Mouse (Mus musculus) v-Abl transformed pro-B cells (cell line): Measurements from ENCODE around the gene Slc38a3.

Experiments used
- in situ Hi-C, 2 experiments: fragments of 400-800 bp; cut with MboI; formaldehyde crosslinking; loops; one replicate each; pipeline ENCODE4 v1.15.1; 2025; ENCODE audit not compliant: unreplicated experiment in 2 of 2

Gene Slc38a3

DNA sequence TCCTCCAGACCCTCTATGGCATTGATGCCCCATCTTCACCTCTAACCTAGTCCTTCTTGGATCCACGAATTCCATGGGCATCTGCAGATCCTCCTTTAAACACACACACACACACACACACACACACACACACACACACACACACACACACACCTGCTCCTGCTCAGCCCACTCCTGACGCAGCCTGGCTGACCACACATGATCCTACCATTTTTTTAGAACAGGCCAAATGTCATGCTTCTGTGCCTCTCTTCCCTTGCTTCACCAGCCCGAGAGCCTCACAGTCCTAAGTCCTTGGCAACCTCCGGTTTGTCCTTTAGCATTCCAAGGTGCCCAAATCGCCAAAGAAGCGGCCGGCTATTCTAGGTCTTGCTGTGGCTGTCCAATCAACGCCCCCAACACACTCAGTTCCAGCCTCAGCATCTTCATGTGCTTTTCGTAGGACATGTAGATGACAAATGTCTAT lies at the start of gene Slc38a3:
Slc38a3 (minus strand) TSS at position 51 of the 466 bp plus-strand sequence.
- in situ Hi-C loops, result loop anchor here in 1 of 2 experiments (25.0 kb wide), 1 partner anchor 307 kb away; no protein-coding TSS in a partner anchor

DNA sequence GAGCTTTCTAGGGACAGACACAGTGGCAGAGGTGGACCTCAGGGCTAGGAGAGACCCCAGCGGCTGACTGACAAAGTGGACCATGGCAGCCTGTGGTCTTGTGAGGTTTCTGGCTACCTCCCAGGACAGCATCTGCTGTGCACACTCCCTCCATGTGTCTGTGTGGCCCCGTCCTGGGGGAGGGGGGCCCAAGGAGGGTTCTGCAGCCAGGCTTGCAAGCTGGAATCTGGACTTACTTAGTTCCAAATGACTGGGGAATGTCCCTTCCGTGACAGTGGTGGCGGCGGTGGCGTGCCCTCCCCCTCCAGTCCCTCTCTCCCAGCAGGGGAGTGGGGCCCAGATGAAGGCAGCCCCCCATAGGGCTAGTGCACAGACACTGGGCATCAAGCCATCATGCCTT lies 47.6 kb upstream of the Slc38a3 start:
- in situ Hi-C loops, result no loop called here

DNA sequence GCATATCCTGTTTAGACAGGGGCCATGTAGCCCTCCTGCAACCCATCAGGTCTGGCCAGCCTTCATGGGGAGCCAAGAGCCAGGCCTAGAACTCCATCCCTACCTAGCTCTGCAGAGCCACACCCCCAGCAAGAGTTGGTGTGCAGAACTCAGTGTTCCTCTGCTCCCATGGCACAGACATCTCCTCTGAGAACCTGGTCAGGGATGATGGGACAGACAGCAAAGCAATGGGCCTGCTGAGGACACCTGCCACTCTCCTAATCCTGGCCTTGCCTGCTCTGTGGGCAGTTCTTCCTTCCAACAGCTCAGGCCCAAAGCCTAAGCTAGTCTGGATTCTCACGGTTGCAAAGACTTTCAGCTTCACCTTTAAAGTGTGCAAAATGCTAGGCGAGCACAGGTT lies 46.3 kb upstream of the Slc38a3 start:
- in situ Hi-C loops, result no loop called here

DNA sequence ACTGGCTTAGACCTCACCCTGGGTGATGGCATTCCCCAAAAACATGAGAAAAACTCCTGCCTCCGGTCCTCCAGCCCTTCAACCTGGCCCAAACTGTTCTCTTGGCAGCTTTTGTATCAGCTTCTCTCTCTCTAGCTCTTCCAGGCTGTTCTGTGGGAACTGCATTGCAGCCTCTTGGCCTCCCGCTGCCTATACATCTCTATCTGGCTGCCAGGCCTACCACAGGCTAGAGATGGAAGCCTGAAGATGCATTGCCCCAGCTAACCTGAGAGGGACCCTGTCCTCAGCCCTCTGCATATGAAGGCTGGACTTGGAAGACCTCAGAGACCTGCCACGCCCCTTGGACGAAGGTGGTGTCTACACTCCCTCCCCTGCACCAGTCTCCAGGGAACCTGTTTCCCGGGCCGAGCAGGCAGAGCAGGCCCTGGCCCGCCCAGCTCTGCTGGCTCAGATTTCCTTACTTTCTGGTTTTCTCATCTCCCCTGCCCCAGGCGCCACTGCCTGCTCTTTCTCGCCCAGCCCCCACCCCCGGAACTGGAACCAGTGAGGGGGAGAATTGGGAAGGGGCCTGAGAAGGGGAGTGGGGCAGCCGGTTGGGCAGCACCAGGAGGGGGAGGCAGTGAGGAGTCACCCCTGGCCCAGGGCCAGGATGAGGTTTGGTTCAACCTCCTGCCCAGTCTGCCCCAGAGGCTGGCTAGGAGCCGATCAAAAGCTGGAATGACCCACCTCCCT lies 45.1 kb upstream of the Slc38a3 start:
- in situ Hi-C loops, result no loop called here

DNA sequence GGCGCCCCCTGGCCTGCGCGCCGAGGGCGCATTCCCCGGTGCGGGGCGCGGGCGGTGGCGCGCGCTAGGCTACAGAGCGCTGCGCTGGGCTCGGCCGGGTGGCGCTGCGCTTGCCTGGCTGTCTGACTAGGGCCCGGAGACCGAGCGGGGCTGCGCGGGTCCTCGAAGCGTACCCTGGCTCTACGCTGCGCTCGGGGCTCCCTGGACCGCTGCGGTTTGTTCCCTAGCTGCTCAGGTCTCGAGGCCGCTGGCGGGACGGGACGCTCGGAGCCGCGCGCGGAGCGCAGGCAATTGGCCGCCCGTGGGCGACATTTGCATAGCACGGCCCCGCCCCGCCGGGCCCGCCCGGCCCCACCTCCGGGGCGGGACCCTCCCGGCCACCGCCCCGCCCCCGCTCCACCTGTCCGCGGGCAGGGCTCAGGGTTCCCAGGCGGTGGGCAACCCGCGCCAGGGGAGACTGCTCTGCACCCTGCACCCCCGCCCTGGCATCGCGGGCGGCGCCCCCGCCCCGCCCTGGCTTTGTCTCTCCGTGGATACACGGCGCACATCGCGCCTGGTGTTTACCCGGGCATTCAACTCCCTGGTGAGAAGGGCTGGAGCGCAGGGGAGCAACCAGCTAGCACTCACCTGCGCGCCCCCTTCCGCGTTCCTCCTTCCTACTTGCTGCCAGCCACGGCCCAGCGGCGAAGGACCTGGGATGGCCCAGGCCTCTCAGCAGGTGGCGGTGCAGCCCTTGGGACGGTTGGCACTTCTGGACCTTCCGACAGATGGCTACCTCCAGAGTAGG lies 40.6 kb upstream of the Slc38a3 start, which contains the start of gene Sema3f:
Sema3f (minus strand) TSS at position 779 of the 787 bp plus-strand sequence.
- in situ Hi-C loops, result no loop called here

DNA sequence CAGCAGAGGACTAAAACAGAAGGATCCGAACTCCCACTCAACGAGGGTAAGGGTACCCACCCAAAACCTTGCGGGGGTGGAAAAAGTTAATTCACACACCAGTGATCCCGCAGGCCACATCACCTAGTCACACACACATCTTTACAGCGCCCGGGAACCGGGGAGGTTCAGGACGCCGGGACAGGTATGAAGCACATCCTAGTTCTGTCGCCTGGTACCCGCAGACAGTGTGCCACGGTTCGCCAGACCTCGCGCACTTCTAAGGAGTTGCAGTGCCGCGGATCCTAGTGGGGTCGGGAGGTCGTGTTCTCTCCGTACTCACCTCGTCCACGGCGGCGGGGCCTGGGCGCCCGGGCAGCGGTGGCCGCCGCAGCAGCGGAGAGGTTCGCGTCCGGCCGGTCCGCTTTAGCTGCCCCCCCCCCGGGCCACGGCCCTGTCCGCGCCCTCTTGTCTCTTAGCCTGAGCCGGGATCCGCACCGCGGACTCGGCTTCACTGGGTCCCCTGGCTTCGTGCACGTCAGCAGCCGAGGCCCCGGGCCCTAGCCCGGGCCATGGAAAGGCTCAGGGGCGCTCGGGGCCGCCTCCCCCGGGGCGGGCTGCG lies 39.9 kb upstream of the Slc38a3 start:
- in situ Hi-C loops, result no loop called here

DNA sequence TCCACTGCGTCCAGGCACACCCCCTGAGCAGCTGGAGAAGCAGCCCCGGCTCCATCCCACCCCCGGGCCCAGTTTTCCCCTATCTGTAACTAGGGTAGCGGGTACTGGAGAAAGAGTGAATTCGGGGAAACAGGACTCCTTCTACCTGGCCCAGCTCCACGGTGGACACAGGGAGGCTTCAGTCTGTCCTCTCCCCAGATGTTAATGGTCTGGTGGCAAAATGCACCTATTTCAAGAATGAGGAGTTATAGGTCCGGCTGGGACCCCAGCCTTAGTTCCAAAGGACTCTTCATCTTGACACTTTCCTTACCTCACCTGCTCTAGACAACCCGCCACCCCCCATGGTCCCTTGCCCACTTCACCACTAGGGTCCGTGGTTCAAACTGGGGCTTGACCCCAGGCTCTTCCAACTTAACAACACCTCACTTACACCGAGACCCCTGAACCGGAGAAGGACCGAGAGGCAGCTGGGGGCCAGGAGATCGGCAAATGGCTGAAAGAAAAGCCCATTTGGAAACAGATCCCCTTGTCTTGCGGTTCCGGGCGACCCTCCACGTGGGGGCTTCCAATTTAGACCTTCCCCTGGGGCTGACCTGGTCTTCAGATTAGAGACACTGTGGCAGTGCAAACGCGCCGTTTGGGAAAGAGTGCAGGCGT lies 39.2 kb upstream of the Slc38a3 start:
- in situ Hi-C loops, result no loop called here

DNA sequence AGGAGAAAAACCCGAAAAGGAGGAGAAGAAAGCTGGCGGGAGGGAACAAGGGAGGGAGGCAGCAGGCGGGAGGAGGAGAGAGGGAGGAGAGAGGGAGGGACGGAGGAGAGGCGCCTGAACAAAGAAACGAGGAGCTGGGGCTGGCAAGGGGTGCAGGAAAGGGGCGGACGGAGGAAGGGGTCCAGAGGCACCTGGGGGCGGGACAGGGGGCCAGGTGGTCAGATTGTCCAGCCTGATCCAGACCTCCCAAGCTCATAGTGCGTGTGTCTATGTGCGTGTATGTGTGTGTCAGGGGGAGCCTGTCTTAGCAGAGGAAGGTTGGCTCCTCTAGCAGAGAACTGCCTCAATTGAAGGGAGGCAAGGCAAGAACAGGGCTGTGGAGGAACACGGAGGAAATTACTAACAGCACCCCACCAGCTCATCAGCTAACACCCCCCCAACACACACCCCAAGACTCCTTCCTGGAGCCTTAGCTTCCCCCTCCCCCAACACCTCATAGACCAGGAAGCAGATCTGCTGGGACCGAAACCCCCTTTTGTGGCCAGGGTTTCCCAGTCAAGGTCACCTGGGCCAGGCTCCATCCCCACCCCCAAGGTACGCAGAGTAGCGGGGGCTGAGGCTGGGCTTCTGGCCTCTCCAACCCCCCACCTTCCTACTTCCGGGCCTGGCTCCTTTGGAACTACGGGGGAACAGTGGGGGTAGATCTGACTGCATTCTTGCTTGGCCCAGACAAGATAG lies 38.5 kb upstream of the Slc38a3 start:
- in situ Hi-C loops, result no loop called here

DNA sequence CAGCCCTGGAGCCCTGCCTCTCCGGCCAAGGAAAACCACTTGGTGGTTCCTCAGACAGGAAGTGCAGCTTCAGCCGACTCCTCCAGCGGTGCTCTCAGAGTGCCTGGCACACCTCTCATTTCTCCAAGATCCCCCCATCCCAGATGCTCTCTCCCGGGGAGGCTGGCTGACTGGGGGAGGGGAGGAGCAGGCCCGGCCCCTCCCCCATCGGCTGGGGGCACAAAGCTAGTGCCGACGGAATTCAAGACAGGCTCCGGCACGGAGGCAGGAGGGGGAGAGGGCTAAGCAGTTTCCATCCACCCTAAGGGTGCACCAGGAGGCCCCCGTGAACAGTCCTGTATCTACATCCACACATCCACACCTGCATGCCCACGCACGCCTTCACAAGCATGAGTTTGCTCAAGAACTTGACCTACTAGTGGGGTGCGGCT lies 37.5 kb upstream of the Slc38a3 start:
- in situ Hi-C loops, result no loop called here

DNA sequence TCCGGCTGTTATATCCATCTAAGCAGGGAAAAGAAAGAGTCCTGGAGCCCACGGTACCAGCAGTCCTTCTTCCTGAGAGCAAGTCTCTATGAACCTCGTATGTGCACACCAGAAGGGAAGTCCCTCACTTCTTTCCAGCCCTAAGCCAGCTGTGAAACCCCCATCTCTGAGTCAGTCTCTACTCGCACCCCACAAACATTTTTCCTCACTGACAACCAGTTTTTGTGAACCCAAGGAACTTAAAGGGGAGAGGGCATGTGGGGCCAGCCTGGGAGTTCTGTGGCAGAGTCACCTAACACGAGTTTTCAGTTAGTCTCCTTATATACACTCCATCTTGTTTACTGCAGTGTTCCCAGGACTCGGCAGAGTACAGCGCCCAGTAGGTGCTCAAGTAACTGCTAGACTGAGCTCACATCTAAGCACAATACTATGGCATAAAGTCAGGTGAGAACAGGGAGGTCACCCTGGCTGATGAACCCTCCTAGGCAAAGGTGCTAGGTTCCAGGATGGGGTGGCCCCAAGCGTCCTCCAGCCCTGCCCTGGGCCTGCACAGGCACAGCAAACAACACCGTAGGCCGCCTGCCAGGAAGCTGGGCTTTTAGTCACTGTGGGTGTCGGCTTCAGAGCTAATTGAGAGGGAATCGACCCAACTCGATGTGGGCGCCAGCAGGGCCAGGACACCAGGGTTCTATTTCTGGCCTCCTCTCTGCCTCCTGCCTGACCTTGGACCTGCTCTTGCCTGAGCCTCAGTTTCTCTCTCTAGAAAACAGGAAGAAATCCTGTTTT lies 34.2 kb upstream of the Slc38a3 start:
- in situ Hi-C loops, result no loop called here

DNA sequence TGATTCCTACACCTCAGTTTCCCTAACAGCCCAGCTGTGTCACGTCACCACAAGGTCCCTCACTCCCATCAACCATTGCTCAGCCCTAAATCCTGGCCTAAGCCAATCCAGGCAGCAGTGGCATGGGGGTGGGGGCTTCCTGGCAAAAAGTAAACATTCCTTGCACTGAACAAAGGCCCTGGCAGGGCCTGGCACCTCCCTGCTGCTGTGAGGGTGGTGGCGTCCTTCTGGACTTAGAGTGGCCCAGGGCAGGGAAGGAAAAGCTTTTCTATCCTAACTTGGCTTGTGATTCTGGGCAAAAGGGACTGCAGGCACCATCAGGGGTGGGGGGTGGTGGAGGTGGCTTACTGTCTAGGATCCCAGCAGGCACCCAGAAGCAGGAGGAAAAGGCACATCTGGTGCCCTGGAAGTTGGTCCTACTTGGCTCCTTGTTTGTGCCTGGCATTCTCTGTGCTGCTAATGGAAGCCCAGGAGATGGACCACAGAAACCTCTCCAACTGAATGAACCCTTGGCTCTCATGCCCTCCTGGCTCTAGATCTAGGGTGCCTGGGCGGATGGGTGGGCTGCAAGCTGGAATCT lies 33.4 kb upstream of the Slc38a3 start:
- in situ Hi-C loops, result no loop called here

DNA sequence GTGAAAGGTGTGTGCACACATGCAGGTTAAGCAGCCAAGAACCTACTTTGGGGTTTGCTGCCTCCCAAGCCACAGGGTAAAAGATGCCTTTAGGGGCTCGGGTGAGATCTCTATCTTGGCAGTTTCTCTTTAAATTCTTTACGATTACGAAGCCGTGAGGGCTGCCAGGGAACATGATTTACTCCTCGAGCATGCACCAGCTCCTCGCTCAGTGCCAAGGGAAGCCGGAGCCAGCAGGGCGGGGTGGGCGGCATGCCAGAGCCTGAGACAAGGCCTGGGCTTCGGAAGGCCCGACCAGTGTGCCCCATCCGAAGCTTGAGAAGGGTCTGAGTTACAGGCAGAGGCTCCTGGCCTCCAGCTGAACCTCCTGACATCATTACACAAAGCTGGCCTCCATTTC lies 32.3 kb upstream of the Slc38a3 start:
- in situ Hi-C loops, result no loop called here

DNA sequence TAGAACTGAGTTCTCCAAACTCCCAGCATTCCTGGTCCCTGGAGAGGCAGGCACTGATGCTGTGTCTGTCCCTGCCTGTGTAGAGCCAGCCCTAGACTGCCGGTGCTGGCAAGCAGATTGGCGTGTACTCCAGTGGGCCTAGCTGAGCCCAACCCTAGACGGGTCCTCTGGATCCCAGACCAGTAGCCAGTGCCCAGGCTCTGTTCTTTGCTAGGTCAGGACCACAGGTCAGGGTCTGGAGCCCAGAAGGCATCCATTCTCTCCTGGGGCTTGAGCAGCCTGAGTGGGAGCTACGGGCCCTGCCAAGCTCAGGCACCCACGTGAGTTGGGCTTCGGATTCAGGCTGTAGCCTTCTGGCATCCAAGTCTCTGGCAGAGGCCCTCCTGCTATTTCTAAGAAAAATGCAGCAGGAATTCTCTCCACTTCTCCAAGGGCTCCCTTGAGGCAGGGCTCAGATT lies 30.8 kb upstream of the Slc38a3 start:
- in situ Hi-C loops, result no loop called here

DNA sequence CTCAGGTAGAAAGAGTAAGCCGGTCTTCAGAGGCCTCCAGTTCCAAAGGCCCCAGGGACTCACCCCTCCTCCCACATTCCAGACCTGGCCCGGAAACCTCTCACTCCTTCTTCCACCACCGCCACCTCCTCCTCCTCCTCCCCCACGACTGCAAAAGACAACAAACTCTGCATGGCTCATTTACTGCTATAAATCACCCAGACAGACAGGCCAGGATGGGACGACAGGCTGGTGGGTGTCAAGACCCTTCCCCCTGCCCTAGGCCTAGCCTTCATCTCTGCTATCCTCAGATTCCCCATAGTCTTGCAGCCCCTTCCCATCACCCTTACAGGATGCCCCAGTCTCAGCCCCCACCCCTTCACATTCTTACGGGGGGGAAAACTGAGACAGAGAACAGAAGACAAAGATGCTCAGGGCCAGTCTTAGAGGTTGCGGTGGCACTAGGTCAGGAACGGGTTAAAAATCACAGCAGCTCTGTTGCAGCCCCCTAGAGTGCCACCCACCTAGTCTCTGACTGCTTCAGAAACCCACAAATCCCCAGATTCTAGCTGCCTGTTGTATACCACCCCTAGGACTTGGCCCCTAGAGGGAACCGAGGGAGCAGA lies 30.1 kb upstream of the Slc38a3 start:
- in situ Hi-C loops, result no loop called here

DNA sequence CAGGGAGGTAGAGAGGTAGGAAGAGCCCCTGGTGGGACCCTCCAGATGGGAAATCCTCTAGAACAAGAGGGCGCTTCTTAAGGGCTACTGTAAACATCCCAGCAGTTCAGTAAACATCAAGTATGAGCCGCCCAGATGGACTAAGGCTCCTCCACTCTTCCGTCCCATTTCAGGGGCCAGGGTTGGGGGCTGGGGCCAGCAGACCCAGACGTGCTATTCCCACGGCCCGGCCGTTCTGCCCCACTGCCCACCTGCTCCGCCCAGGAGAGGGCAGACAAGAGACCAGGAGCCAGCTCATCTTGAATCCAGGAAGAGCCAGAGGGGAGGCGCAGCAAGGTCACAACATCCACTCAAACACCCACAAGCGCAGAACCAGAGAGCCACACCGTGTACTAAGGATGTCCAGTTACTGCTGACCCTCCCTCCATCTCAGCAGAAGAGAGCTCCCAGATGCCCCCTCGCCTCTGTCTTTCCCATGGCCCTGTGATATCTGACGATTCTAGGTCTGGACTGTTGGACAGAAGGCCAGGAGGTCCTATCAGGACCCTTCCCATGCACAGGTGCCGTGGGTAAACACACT lies 29.4 kb upstream of the Slc38a3 start:
- in situ Hi-C loops, result no loop called here

DNA sequence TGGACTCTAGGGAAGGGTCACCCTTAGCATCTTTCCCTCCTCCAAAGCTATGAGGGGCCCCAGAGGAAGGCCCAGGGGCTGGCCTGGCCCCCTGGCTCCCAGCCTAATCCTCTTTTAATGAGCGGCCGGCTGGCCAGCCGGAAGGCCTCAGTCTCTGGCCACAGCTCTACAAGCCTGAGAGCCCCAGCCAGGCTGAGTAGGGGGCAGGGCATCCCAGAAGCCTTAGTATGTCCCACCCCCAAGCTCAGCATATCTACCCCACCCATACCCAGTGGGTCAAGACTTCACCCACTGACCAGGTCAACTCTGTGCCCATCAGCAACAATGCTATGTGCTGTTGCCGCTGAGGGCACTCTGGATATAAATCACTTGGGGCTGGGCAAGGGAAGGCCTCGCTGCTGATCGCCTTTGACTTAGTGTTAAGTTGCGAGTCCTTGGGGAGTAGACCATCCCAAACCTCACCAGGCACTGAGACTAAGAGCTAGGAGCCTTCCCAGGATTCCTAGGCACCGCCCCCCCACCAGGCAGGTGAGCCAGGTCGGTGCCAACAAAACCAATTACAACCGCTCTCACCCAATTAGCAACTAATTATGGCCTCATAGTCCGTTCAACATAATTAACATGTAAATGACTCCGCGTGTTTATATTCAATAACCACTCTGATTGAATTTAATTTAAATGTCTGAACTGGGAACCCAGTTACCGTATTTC lies 28.6 kb upstream of the Slc38a3 start:
- in situ Hi-C loops, result no loop called here

DNA sequence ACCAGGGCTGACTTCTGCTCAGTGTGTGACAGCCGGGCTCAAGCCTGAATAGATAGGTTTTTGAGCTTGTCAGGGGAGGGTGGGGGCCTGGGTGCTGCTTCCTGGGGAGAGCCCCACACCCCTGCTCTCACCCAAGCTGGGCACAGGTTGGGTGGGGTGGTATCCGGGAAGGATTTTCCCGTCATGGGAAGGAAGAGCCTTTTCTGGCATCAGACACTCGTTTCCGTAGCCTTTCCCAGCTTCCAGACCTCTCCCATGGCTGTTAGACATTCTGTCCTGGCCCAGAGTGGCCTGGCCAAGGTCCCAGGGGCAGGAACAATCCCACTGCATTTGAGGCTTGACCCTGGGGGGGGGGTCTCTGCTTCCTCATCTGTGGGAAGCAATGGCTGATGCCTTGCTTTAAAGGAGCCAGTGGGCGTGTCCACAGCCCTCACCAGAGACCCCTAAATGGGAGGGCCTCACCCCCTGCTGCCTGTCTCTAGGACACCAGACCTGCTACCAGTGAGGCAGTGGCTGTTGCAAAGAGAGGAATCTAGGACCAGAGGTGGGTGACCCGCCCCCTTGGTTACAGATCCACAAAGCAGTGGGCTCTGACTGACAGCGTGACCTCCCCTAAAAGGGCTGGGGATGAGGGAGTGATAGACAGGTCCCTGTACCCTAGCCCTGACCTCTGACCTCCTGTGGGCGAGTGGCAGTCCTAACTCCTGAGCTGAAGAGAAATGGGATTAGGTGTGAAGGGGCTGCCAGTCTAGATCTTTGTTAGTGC lies 27.7 kb upstream of the Slc38a3 start:
- in situ Hi-C loops, result no loop called here
